19 mouse cellular contexts compared by ENCODE assay signal in the genomic region with DNA sequence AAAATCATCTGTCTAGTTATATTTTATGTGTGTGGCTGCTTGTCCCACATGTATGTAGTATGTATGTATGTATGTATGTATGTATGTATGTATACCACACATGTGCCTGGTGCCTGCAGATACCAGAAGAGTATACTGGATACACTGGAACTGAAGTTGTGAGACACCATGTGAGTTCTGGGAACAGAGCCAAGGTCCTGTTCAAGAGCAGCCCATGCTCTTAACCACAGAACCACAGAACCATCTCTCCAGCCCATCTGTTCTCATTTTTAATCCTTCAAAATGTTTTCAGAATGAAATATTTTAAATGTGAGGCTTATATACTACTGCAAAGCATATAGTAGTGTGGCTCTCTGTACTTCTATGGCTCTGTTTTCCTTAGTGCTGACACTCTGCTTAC.
DNase-seq lines count a peak whose midpoint lies in the region; ATAC-seq and TF ChIP-seq lines count a peak whose summit lies in the region.
"Had no signal": no experiment of that assay in that cellular context is flagged by ENCODE, and none has a peak within 500 bp of the region (broad histone marks: within the 10 kb centered on the region; RNA-seq: fewer than 3 reads in every experiment).

No protein-coding gene starts in this region.

- peak; percentile 31 to 73 for DNase-seq in cerebellum, adult 2 months
- peak; percentile 3 to 13 for DNase-seq in left cerebral cortex, postnatal 14 days (ENCODE audit: low spot score in 2 of 2)
- no peak for DNase-seq in left cerebral cortex, postnatal 36 days (ENCODE audit: low spot score in 2 of 2)
- peak; percentile 68 for DNase-seq in brain, adult 2 months (ENCODE audit: low read depth, low spot score)
- DNase-seq in T-cell, adult 2 months (ENCODE audit: low spot score), result no peak
- DNase-seq in urinary bladder, adult 18-20 months (ENCODE audit: low spot score in 2 of 2), result no peak
- DNase-seq: adrenal gland, postnatal 10 days; heart, postnatal 14 days; layer of hippocampus, adult 9-11 months; lung, adult 18-20 months; lung, postnatal 4 days; thymus, postnatal 36 days had no signal

- TF ChIP-seq POLR2A in cerebellum, adult 2 months (IDR thresholded peaks at IDR 0.05; ENCODE audit: borderline replicate concordance, insufficient read depth, low read length), result no peak

- H3K27ac ChIP-seq in cerebellum, adult 2 months (ENCODE audit: insufficient read depth, low read length), result no peak overlapping the region
- H3K27ac ChIP-seq: forebrain, embryonic 12.5 days; hindbrain, embryonic 15.5 days; limb, embryonic 15.5 days; midbrain, embryonic 12.5 days had no signal

- H3K27me3 ChIP-seq in cerebellum, adult 2 months (ENCODE audit: control insufficient read depth, insufficient read depth, low read length), result no peaks in the 10 kb centered on the region
- H3K27me3 ChIP-seq: forebrain, embryonic 12.5 days; hindbrain, embryonic 15.5 days; limb, embryonic 15.5 days; midbrain, embryonic 12.5 days had no signal

- intact Hi-C loops in left cerebral cortex, postnatal 14 days (cut with DNase I), result no loop called here
- intact Hi-C loops in left cerebral cortex, postnatal 36 days (cut with DNase I), result no loop called here

- TF ChIP-seq CTCF in cerebellum, adult 2 months (IDR thresholded peaks at IDR 0.05; ENCODE audit: borderline replicate concordance, insufficient read depth, low read depth, low read length), result no peak

- H3K4me1 ChIP-seq in cerebellum, adult 2 months (ENCODE audit: control insufficient read depth, insufficient read depth, low read length), result peaks cover 5% of the 10 kb centered on the region; the same call in 1 of the 2 replicates
- H3K4me1 ChIP-seq: forebrain, embryonic 12.5 days; hindbrain, embryonic 15.5 days; limb, embryonic 15.5 days; midbrain, embryonic 12.5 days had no signal

- no peak overlapping the region for H3K4me3 ChIP-seq in cerebellum, adult 2 months (replicated peaks; ENCODE audit: insufficient read depth, low read depth, low read length)
- H3K4me3 ChIP-seq: forebrain, embryonic 12.5 days; hindbrain, embryonic 15.5 days; limb, embryonic 15.5 days; midbrain, embryonic 12.5 days had no signal

- ATAC-seq in cerebellum, adult (ENCODE audit: insufficient number of reproducible peaks, low FRiP score, low TSS enrichment), result no peak
- ATAC-seq in megakaryocyte progenitor cell, adult 5-6 weeks (replicated peaks; ENCODE audit: poor library complexity), result peak; percentile 87
- ATAC-seq: intestine, postnatal 0 days had no signal

Comparison
In these comparisons a context has a peak if more than half of its experiments do, and no peak if none do; other contexts are left out.
1. DNase-seq: peak in cerebellum, adult 2 months (2 of 2), left cerebral cortex, postnatal 14 days (2 of 2) and brain, adult 2 months (single experiment); none in left cerebral cortex, postnatal 36 days (0 of 2), T-cell, adult 2 months (single experiment) and urinary bladder, adult 18-20 months (0 of 2).